Mouse (Mus musculus) ES-Bruce4 (cell line): Measurements from ENCODE around the gene Galnt12.

Source experiments
- CTCF ChIP-seq: IDR thresholded peaks from one replicate; pipeline ENCODE4 v1.8.1; 2011; ENCODE audit warnings: low read depth, low read length
- EP300 ChIP-seq: IDR thresholded peaks from 2 replicates; pipeline ENCODE4 v1.6.1; 2011; ENCODE audit warnings: low read depth, low read length; ENCODE audit not compliant: insufficient read depth
- POLR2A ChIP-seq: IDR thresholded peaks from one replicate; pipeline ENCODE4 v1.8.1; 2011; ENCODE audit warnings: low read length; ENCODE audit not compliant: insufficient read depth

- no peak for TF ChIP-seq POLR2A
- no peak for TF ChIP-seq CTCF
- no peak for TF ChIP-seq EP300
These were observed 30.8 kb upstream of the Galnt12 start for GRCm38 (mm10) chr4:47060900-47061299.
